Mouse (Mus musculus) lung, postnatal 4 days (tissue): ENCODE data around the gene Rasa3.

Experiments
- DNase-seq, 2 experiments: peaks; one replicate each; pipeline ENCODE4 v3.0.0; 2021

Rasa3 gene

GRCm38 (mm10) chr8:13548831-13549230 lies 128.6 kb downstream of the Rasa3 start:
- peak; percentile 31 to 63 for DNase-seq

- peak; percentile 63 to 64 for DNase-seq
These were observed 129.2 kb downstream of the Rasa3 start for GRCm38 (mm10) chr8:13548235-13548634.

- no peak for DNase-seq
These were observed 131.0 kb downstream of the Rasa3 start for GRCm38 (mm10) chr8:13546421-13546820.

GRCm38 (mm10) chr8:13541526-13541925 lies 135.9 kb downstream of the Rasa3 start:
- no peak for DNase-seq

- peak in 1 of 2 experiments; percentile 45 for DNase-seq
These were observed 137.3 kb downstream of the Rasa3 start for GRCm38 (mm10) chr8:13540122-13540521.

GRCm38 (mm10) chr8:13538821-13539220 lies 138.6 kb downstream of the Rasa3 start:
- DNase-seq: peak; percentile 76 to 89

GRCm38 (mm10) chr8:13537102-13537501 lies 140.3 kb downstream of the Rasa3 start:
- no peak for DNase-seq

- DNase-seq: peak in 1 of 2 experiments; percentile 59
These were observed 144.3 kb downstream of the Rasa3 start for GRCm38 (mm10) chr8:13533123-13533522.

- peak in 1 of 2 experiments; percentile 41 for DNase-seq
These were observed 145.7 kb downstream of the Rasa3 start for GRCm38 (mm10) chr8:13531602-13532171.

- peak; percentile 89 to 96 for DNase-seq
These were observed 146.5 kb downstream of the Rasa3 start for GRCm38 (mm10) chr8:13530941-13531340.

- DNase-seq: no peak
These were observed 147.0 kb downstream of the Rasa3 start for GRCm38 (mm10) chr8:13530401-13530800.

GRCm38 (mm10) chr8:13529891-13530316 lies 147.5 kb downstream of the Rasa3 start:
- peak; percentile 82 to 91 for DNase-seq

GRCm38 (mm10) chr8:13529011-13529840 lies 148.2 kb downstream of the Rasa3 start:
- peak in 1 of 2 experiments; percentile 22 for DNase-seq

- DNase-seq: peak in 1 of 2 experiments; percentile 6
These were observed 156.0 kb downstream of the Rasa3 start for GRCm38 (mm10) chr8:13521392-13521791.

- DNase-seq: peak in 1 of 2 experiments; percentile 6
These were observed 157.1 kb downstream of the Rasa3 start for GRCm38 (mm10) chr8:13520349-13520748.

- peak in 1 of 2 experiments; percentile 14 for DNase-seq
These were observed 157.9 kb downstream of the Rasa3 start for GRCm38 (mm10) chr8:13519503-13519902.

- DNase-seq: peak in 1 of 2 experiments; percentile 27
These were observed 160.1 kb downstream of the Rasa3 start for GRCm38 (mm10) chr8:13517284-13517781.
